Mouse (Mus musculus) adrenal gland, postnatal 36 days (tissue): Measurements from ENCODE around the gene Zfp579. TPM values are rescaled to one million over a fixed set of nuclear protein-coding genes. Genes with fewer than 3 reads are reported as not detected.
A peak's percentile ranks its signal among the peaks of the same experiment; 100 is the strongest.
"Not testable (repeated sequence)": the region's sequence is repeated elsewhere in the genome, so short reads cannot be mapped to it uniquely, and the experiment has no call there.

Source experiments
- DNase-seq, 2 experiments: peaks; one replicate each; pipeline ENCODE4 v3.0.0; 2021; ENCODE audit warnings: mixed read lengths in 1 of 2
- long read RNA-seq, 2 experiments: library from polyadenylated mRNA; stranded (forward); transcript quantifications; one replicate each; pipeline ENCODE4 v2.0.0; 2021; ENCODE audit warnings: borderline sequencing depth in 2 of 2
- total RNA-seq, 2 experiments: library from RNA; stranded (reverse); gene quantifications; 2 replicates each; pipeline ENCODE4 v1.2.3; 2021

Gene Zfp579
- 10 to 100 TPM; 16.5 to 16.8 TPM for total RNA-seq
- long read RNA-seq, experiment 1, transcript Zfp579-206 (1 exons, 2,489 nt), result major isoform, 12 of 16 reads
- long read RNA-seq, experiment 1, partial matches to known transcripts, result 0 of 16 reads
- long read RNA-seq, experiment 1, other reads (novel, unspliced or antisense), result 0 of 16 reads
- long read RNA-seq, experiment 2, partial matches to known transcripts, result 0 of 6 reads
- long read RNA-seq, experiment 2, other reads (novel, unspliced or antisense), result 0 of 6 reads

- DNase-seq, result peak; percentile 95
These were observed at the start of gene Zfp579 for GRCm38 (mm10) chr7:4996003-4996895. Gene Zfp579 (minus strand): TSS chr7:4996158.

- DNase-seq, result no peak
These were observed 49.0 kb upstream of the Zfp579 start for GRCm38 (mm10) chr7:5044981-5045380.

GRCm38 (mm10) chr7:5038940-5039339 is 43.0 kb upstream of the Zfp579 start:
- no peak for DNase-seq

GRCm38 (mm10) chr7:5038109-5038732 is 42.3 kb upstream of the Zfp579 start, which contains the start of gene Zfp784:
Gene Zfp784 (minus strand): TSS chr7:5038446.
- peak; percentile 95 to 97 for DNase-seq

GRCm38 (mm10) chr7:5037467-5037866 is 41.5 kb upstream of the Zfp579 start:
- DNase-seq, result no peak

- DNase-seq, result no peak
These were observed 41.1 kb upstream of the Zfp579 start for GRCm38 (mm10) chr7:5037026-5037425.

- no peak for DNase-seq
These were observed 40.2 kb upstream of the Zfp579 start for GRCm38 (mm10) chr7:5036136-5036535.

- no peak for DNase-seq
These were observed 39.7 kb upstream of the Zfp579 start for GRCm38 (mm10) chr7:5035628-5036027.

- no peak for DNase-seq
These were observed 37.9 kb upstream of the Zfp579 start, which contains the start of gene 4632433K11Rik for GRCm38 (mm10) chr7:5033818-5034217. Gene 4632433K11Rik (plus strand): TSS chr7:5034118.

GRCm38 (mm10) chr7:5031496-5031895 is 35.5 kb upstream of the Zfp579 start:
- no peak for DNase-seq

- no peak for DNase-seq
These were observed 34.8 kb upstream of the Zfp579 start for GRCm38 (mm10) chr7:5030554-5031275.

- DNase-seq, result no peak
These were observed 34.0 kb upstream of the Zfp579 start for GRCm38 (mm10) chr7:5029946-5030345.

- DNase-seq, result no peak
These were observed 33.6 kb upstream of the Zfp579 start for GRCm38 (mm10) chr7:5029543-5029942.

GRCm38 (mm10) chr7:5021197-5021596 is 25.2 kb upstream of the Zfp579 start:
- DNase-seq, result no peak

GRCm38 (mm10) chr7:5020685-5021084 is 24.7 kb upstream of the Zfp579 start:
- no peak for DNase-seq

- peak; percentile 99 to 100 for DNase-seq
These were observed 24.2 kb upstream of the Zfp579 start, which contains the start of the genes Zfp865 and Ccdc106 for GRCm38 (mm10) chr7:5020000-5020681. Gene Zfp865 (plus strand): TSS chr7:5020376. Gene Ccdc106 (plus strand): TSS chr7:5020553.

- not testable (repeated sequence) for DNase-seq
These were observed 23.6 kb upstream of the Zfp579 start for GRCm38 (mm10) chr7:5019576-5019975.

- no peak for DNase-seq
These were observed 22.0 kb upstream of the Zfp579 start for GRCm38 (mm10) chr7:5017931-5018330.

GRCm38 (mm10) chr7:5017352-5017751 is 21.4 kb upstream of the Zfp579 start:
- DNase-seq, result no peak

GRCm38 (mm10) chr7:5016920-5017319 is 21.0 kb upstream of the Zfp579 start:
- no peak for DNase-seq

- no peak for DNase-seq
These were observed 20.1 kb upstream of the Zfp579 start for GRCm38 (mm10) chr7:5016057-5016456.
